Mouse (Mus musculus) thymus, postnatal 36 days (tissue): Measurements from ENCODE around the gene Tmem185b.
A peak's percentile ranks its signal among the peaks of the same experiment; 100 is the strongest.

Experiments used
- DNase-seq, 2 experiments: peaks; one replicate each; pipeline ENCODE4 v3.0.0; 2022; ENCODE audit warnings: mixed read lengths in 2 of 2

Gene Tmem185b

GRCm38 (mm10) chr1:119503808-119504207, 22.2 kb upstream of the Tmem185b start:
- DNase-seq: no peak

GRCm38 (mm10) chr1:119504260-119505062, 21.5 kb upstream of the Tmem185b start, which contains the start of gene Ralb:
Ralb (minus strand) TSS chr1:119504794.
- DNase-seq: peak; percentile 94 to 95

DNA sequence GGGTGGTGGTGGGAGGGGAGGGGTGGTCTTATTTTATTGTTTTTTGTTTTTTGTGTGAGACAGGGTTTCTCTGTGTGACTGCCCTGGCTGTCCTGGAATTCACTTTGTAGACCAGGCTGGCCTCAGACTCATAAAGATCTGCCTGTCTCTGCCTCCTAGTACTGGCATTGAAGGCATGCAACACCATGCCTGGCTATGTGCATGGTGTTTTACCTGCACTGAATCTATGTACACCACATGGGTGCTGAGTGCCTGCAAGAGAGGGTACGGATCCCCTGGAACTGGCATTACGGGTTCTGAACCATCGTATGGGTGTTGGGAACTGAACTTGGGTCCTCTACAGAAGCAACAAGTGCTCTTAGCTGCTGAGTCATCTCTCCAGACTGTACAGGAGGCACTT, 20.0 kb upstream of the Tmem185b start:
- DNase-seq: no peak

GRCm38 (mm10) chr1:119508548-119508947, 17.4 kb upstream of the Tmem185b start:
- no peak for DNase-seq

- no peak for DNase-seq
Measured at GRCm38 (mm10) chr1:119509474-119509873, 16.5 kb upstream of the Tmem185b start.

GRCm38 (mm10) chr1:119510409-119510808, 15.6 kb upstream of the Tmem185b start:
- DNase-seq: no peak

GRCm38 (mm10) chr1:119510857-119511256, 15.1 kb upstream of the Tmem185b start:
- DNase-seq: no peak

- no peak for DNase-seq
Measured at GRCm38 (mm10) chr1:119518060-119518459, 7.9 kb upstream of the Tmem185b start.

DNA sequence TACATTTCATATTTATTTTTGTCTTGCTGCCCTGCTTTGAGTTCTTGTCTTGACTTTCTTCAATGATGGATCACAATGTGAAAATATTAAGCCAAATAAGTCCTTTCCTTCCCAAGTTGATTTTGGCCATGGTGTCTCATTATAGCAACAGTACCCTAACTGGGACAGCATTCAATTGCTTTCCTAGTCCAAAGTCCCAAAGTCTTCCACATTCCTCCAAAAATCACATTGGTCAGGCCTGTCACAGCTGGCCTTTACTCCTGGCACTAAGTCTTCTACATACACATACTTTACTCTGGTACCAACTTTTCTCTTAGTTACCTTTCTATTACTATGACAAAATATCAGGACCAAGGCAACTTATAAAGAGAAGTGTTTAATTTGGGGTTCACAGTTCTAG, 7.2 kb upstream of the Tmem185b start:
- no peak for DNase-seq

- no peak for DNase-seq
Measured at GRCm38 (mm10) chr1:119519286-119519685, 6.7 kb upstream of the Tmem185b start.

DNA sequence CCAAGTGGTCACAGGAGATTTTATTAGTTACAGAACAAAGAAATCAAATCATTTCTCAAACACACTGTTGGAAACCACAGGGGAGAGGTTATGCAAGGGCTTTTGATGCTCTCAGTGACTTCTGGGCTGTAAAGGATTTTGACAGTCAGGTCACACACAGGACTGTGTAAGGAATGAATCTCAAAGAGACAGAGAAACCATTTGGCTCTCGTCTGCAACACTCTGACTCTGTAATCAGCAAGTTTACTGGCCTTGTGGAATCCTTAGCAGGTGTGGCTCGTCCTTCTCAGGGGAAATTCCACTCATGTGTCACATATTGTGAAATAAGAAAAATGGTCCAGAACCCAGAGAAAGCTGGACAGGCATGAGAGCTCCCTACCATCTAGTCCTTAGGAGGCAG, 4.9 kb upstream of the Tmem185b start:
- no peak for DNase-seq

DNA sequence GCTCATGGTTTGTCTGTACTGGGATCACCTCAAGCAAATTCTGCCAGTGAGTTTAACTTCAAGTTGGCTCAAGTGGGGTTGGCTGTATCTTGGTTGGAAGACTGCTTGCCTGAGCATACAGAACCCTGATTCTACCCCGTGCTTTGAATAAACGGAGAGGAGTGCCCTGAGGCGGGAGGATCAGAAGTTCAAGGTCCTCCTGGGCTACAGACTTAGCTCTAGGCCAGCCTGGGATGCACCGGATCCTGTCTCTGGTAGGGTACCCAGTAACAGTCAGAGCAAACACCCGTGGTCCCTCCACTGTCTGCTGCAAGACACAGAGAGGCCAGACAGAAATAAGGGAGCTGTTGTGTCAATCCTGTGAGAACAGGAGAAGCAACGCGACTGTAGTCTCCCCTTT, 4.3 kb upstream of the Tmem185b start:
- no peak for DNase-seq

DNA sequence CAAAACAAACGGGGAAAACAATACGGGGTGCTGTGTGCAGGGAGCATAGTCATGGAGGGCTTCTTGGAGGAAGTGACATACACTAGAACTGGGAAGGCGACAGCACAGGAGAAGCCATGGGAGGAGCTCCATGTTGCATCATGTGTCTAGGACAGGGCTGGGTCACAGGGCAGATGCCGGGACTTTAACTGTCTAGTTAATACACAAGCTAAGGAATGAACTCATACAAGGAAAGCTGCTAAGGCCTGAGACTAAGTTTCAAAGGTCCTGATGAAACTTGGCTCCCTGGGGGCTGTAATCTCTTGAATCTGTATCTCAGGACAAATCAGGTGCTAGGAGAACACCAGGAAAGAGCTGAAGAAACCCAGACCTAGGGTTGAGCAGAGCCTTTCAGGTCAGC, 3.2 kb upstream of the Tmem185b start:
- no peak for DNase-seq

- no peak for DNase-seq
Measured at GRCm38 (mm10) chr1:119523369-119523768, 2.6 kb upstream of the Tmem185b start.

DNA sequence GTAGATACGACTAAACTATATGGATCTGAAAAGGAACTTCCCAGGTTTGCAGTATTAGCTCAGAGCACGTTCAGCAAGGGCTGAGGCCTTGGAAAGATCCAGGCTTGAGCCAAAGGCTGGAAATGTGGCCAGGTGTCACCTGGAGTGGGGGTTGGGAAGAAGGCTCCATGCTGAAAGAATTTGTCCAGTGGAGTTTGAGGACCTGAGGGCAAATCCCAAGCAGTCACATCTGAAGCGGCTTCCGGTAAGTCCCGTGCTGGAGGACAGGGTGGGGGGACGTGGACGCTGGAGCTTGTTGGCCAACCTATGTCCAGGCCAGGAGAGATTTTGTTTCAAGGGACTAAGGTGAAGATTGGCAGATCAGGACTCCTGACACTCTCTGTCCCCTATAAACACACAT, 2.1 kb upstream of the Tmem185b start:
- DNase-seq: no peak

DNA sequence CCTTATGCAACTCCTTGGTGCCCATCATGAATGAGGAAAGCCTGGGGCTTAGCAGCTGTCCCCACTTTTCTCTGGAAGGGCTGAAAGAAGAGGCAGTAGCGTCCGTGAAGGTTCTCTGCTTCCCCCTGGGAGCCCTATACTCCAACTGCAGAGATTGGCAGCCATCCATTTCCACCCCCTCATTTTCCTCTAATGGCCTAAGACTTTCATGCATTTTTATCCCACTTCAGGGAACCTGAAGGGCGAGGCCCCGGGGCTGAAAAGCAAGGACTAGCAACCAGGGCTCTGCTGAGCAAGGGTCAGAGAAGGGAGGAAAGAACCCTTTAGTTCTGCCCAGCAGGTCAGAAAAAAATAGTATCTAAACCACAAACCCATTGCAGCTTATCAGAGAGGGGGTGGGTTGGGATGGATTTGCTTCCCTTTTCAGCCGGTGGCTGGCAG, 936 bp upstream of the Tmem185b start:
- DNase-seq: no peak

DNA sequence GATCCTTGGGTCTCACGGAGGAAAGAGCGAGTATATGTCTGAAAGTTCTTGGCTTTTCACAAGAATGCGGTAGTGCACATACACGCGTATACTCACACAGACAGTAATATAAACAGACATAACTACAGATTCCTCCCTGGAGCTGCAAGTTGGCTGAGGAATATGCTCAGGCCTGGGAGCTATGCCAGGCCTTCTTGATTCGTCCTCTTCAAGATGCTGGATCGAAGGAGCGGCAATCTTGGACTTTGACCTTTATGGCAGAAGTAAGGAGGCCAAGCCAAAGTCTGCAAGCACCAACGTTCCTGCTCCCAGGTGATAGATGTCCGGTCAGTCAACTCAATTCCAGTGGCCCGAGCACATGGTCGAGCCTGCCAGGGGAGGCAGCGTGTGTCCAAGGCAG, 5.0 kb downstream of the Tmem185b start:
- no peak for DNase-seq

- no peak for DNase-seq
Measured at GRCm38 (mm10) chr1:119532165-119532564, 6.2 kb downstream of the Tmem185b start.

DNA sequence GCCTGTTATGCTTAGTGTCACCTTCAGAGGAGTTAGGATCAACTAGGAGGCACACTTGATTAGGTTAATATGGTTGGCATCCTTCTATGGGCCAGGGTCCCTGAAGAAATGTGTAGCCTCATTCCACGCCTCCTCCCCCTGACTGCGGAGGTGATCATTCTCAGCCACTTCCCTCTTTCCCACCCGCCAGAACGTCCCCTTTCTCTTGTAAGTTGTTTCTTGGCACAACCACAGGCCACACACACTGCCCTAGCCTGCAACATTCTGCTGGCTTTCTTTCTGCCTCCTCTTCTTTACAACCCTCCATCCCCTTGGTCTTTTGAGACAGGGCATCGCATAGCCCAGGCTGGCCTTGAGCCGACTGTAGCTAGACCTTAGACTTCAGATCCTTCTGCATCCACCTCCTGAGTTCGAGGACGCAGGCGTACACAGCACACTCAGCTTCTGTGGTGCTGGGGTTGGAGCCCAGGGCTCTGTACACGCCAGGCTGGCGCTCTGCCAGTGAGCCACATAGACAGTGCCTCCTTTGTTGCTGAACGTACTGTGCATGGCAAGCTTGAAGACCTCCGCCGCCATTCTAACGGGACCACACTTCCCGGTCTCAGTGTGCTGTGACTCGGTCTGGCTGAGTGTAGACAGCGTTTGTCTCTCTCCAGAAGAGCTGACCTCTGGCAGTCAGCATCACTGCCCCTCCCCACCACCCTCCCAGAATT, 7.3 kb downstream of the Tmem185b start:
- DNase-seq: no peak

DNA sequence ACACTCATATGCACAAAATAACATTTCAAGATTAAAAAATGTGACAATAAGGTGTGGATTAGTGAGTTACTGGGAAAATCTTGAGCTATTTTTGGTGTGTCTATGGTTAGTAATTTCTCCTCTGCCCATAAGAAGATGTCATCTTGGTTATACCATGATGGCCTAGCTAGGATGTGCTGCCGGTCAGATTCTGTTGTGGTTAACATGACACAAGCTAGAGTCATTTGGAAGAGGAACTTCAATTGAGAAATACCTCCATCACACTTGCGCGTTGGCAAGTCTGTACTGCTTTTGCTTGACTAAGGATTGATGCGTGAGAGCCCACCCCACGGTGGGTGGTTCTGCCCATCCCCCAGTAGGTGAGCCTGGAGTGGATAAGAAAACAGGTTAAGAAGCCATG, 8.4 kb downstream of the Tmem185b start:
- no peak for DNase-seq

GRCm38 (mm10) chr1:119536122-119536521, 10.2 kb downstream of the Tmem185b start:
- DNase-seq: no peak

DNA sequence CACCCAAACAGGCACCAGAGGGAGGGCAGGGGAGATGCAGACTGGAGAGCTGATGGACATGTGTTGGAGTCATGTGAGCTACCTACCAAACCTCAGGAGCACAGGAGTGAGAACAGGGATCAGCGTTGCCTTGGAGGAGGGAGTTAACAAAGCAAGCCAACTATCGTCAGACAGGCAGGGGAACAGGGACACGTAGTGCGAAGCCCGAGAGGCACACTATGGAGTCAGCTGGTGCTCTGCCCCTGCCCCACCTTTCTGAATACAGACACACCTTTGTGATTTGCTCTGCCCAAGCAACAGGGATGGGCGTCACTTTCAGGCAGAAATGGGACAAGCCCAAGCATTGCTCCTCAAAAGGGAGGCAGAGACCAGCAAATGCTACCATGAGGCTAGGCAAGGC, 11.7 kb downstream of the Tmem185b start:
- DNase-seq: no peak

- DNase-seq: no peak
Measured at GRCm38 (mm10) chr1:119539252-119539651, 13.3 kb downstream of the Tmem185b start.

GRCm38 (mm10) chr1:119540836-119541557, 15.0 kb downstream of the Tmem185b start:
- DNase-seq: no peak
